Mouse (Mus musculus): Measurements from ENCODE around the gene Tmem216. TPM values are rescaled to one million over a fixed set of nuclear protein-coding genes. Genes with fewer than 3 reads are reported as not detected.

Gene Tmem216
- polyA plus RNA-seq (2012; fragmentation: generic; extraction: Trizol): 10 to 100 TPM; 22.2 to 36.5 TPM

GRCm38 (mm10) chr19:10555624-10556510 is at the start of gene Tmem216:
Tmem216 (minus strand) TSS chr19:10556238.

GRCm38 (mm10) chr19:10605293-10605900 is 49.4 kb upstream of the Tmem216 start, which contains the start of the genes Ddb1 and Tkfc:
Ddb1 (plus strand) TSS chr19:10605327.
Tkfc (minus strand) TSS chr19:10605654.

GRCm38 (mm10) chr19:10576690-10577561 is 20.9 kb upstream of the Tmem216 start, which contains the start of the genes Cyb561a3 and Tmem138:
Cyb561a3 (plus strand) TSS chr19:10577172.
Tmem138 (minus strand) TSS chr19:10577362.

GRCm38 (mm10) chr19:10525910-10526309 is 30.1 kb downstream of the Tmem216 start, which contains the start of gene Sdhaf2:
Sdhaf2 (minus strand) TSS chr19:10526142.

GRCm38 (mm10) chr19:10525106-10525901 is 30.7 kb downstream of the Tmem216 start, which contains the start of gene Cpsf7:
Cpsf7 (plus strand) TSS chr19:10525266.

Other genes starting within 250 kb of the Tmem216 start
- gene Syt7, start 167.1 kb downstream of the Tmem216 start, polyA plus RNA-seq (2012; fragmentation: generic; extraction: Trizol): under 1 TPM; 0.02 to 0.12 TPM
- under 1 TPM in 1 of 2 experiments, not detected in 1; 0.02 TPM for gene Lrrc10b, start 98.8 kb downstream of the Tmem216 start, polyA plus RNA-seq (2012; fragmentation: generic; extraction: Trizol)
- gene Ppp1r32, start 73.3 kb downstream of the Tmem216 start, polyA plus RNA-seq (2012; fragmentation: generic; extraction: Trizol): under 1 TPM; 0.02 to 0.13 TPM
- gene Cpsf7, start 31.0 kb downstream of the Tmem216 start, polyA plus RNA-seq (2012; fragmentation: generic; extraction: Trizol): 10 to 100 TPM in 1 of 2 experiments, 1 to 10 TPM in 1; 7.3 to 32.2 TPM
- 10 to 100 TPM in 1 of 2 experiments, 1 to 10 TPM in 1; 8.4 to 38.8 TPM for gene Sdhaf2, start 30.1 kb downstream of the Tmem216 start, polyA plus RNA-seq (2012; fragmentation: generic; extraction: Trizol)
- 10 to 100 TPM in 1 of 2 experiments, 1 to 10 TPM in 1; 7.9 to 27.6 TPM for gene Cyb561a3, start 20.9 kb upstream of the Tmem216 start, polyA plus RNA-seq (2012; fragmentation: generic; extraction: Trizol)
- 10 to 100 TPM; 26.6 to 42.2 TPM for gene Tmem138, start 21.1 kb upstream of the Tmem216 start, polyA plus RNA-seq (2012; fragmentation: generic; extraction: Trizol)
- gene Ddb1, start 49.1 kb upstream of the Tmem216 start, polyA plus RNA-seq (2012; fragmentation: generic; extraction: Trizol): 100 to 1,000 TPM; 435 to 445 TPM
- 10 to 100 TPM; 18.0 to 40.0 TPM for gene Tkfc, start 49.4 kb upstream of the Tmem216 start, polyA plus RNA-seq (2012; fragmentation: generic; extraction: Trizol)
- gene Vwce, start 78.0 kb upstream of the Tmem216 start, polyA plus RNA-seq (2012; fragmentation: generic; extraction: Trizol): under 1 TPM; 0.04 to 0.20 TPM
- gene Pga5, start 121.8 kb upstream of the Tmem216 start, polyA plus RNA-seq (2012; fragmentation: generic; extraction: Trizol): under 1 TPM in 1 of 2 experiments, not detected in 1; 0.01 TPM
- 10 to 100 TPM; 13.6 to 25.7 TPM for gene Vps37c, start 132.5 kb upstream of the Tmem216 start, polyA plus RNA-seq (2012; fragmentation: generic; extraction: Trizol)
- under 1 TPM in 1 of 2 experiments, not detected in 1; 0.05 TPM for gene Cd5, start 182.8 kb upstream of the Tmem216 start, polyA plus RNA-seq (2012; fragmentation: generic; extraction: Trizol)

All from C3H10T1/2 (cell line).